Mouse (Mus musculus): ENCODE measurements at regions not wholly inside any gene's neighbourhood (a gene's known extent, or its start where the extent isn't known, plus 50 kb on each side); places are given as distances from the start of the nearest gene placed in this dataset.

DNA sequence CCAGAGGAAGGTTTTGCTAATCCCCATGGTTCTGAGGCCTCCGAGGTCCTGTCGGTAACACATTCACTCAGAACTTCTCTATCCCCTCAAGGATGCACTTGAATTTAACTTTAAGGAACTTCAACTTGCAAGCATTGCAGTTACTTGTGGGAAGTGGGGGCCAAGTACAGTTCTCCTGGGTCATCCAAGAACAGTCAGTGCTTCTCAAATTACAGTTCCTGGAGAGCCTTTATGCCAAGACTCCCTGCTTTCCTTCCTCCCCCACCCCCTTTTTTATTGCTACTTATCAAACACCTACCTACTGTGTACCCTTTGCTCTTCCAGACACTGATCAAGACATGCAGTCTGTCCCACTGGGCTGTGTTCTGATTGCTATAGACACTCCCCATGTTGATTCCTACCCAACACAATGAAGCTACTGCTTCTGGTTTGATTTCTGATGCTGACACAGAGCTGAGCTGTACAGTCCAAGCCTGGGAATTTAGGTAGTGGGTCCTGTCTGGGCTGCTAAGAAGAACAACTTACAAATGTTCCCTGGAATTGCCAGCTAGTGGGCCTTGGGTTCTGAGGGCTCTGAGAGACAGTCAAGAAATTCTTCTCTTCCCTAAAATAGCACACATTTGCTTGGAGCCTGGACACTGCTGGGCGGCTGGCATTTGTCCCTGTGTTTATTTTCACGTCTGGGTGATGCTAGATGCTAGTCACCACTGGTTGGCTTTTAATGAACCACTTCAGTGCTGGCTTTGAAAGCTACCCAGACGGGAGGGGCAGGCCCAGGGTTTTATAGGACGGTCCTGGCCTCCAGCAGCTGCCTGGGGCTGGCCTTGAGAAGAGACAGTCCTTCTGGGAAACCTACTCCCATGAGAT lies 120.7 kb downstream of the Bod1 start:
- TF ChIP-seq CTCF (conservative IDR thresholded peaks at IDR 0.05; ENCODE audit: insufficient read depth, insufficient read length, low read depth, low read length) (no peak), POLR2A (IDR thresholded peaks at IDR 0.05; ENCODE audit: low read depth, low read length) (no peak)

All from kidney, adult 2 months (tissue).